Mouse (Mus musculus) E14TG2a.4 (cell line): ENCODE measurements around the gene Cenpf.
A peak's percentile ranks its signal among the peaks of the same experiment; 100 is the strongest.

Experiments
- CTCF ChIP-seq: conservative IDR thresholded peaks from 2 replicates; pipeline ENCODE4 v1.5.1; 2014; ENCODE audit warnings: low read length
- NANOG ChIP-seq: IDR thresholded peaks from 2 replicates; pipeline ENCODE4 v1.6.1; 2014; ENCODE audit warnings: borderline replicate concordance, low read length, mixed read lengths
- POU5F1 ChIP-seq: IDR thresholded peaks from 2 replicates; pipeline ENCODE4 v1.6.1; 2014; ENCODE audit warnings: low read length, borderline replicate concordance

GRCm38 (mm10) chr1:189627976-189628768 lies 59.7 kb downstream of the Cenpf start:
- peak; percentile 94 for TF ChIP-seq CTCF
- TF ChIP-seq NANOG = peak; percentile 38; the same call in 1 of the 2 replicates
- no peak for TF ChIP-seq POU5F1
